Mouse (Mus musculus): ENCODE measurements around the gene Elane. TPM values are rescaled to one million over a fixed set of nuclear protein-coding genes. Genes with fewer than 3 reads are reported as not detected.
"Not testable (repeated sequence)": the region's sequence is repeated elsewhere in the genome, so short reads cannot be mapped to it uniquely, and the experiment has no call there.

Elane gene
- polyA plus RNA-seq, 1 experiment, result 33.0 TPM

DNA sequence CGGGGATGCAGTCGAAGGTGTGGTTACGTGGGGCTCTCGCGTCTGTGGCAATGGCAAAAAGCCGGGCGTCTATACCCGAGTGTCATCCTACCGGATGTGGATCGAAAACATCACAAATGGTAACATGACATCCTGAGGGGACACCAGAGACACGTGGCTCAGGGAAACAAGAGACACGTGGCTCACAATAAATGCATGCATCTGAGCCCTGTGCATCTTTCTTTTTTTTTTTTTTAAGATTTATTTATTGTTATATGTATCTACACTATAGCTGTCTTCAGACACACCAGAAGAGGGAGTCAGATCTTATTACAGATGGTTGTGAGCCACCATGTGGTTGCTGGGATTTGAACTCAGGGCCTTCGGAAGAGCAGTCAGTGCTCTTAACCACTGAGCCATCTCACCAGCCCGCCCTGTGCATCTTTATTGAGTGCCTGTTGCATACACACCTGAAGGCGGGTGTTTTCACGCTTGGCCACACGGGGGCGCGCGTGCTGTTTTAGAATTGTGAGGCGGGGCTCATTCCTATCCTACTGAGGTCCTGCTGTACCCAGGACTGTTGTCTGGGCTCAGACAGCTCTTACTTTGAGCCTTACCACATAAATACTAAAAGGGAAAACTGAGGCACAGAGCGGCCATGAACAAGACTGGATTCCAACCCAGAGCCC, 6.5 kb downstream of the Elane start:
- not testable (repeated sequence) for H3K4me3 ChIP-seq (ENCODE audit: extremely low read depth, insufficient read depth, insufficient read length); H3K27me3 ChIP-seq (ENCODE audit: control insufficient read depth, insufficient read depth, low read length); H3K4me1 ChIP-seq (ENCODE audit: control insufficient read depth, insufficient read depth, insufficient read length); H3K27ac ChIP-seq (ENCODE audit: insufficient read depth, low read length)
- 48% methylated on average over 22 of the region's 22 CpGs for WGBS
- DNase-seq (ENCODE audit: low read depth in 1 of 2, low spot score in 2 of 2), result peak; percentile 47 to 76
- peak; percentile 86 for TF ChIP-seq CTCF (IDR thresholded peaks at IDR 0.05; ENCODE audit: extremely low read depth, insufficient read depth, insufficient read length, insufficient replicate concordance)
- H3K36me3 ChIP-seq (ENCODE audit: control insufficient read depth, insufficient read depth, low read length), result peaks cover 12% of the 10 kb centered on the region

DNA sequence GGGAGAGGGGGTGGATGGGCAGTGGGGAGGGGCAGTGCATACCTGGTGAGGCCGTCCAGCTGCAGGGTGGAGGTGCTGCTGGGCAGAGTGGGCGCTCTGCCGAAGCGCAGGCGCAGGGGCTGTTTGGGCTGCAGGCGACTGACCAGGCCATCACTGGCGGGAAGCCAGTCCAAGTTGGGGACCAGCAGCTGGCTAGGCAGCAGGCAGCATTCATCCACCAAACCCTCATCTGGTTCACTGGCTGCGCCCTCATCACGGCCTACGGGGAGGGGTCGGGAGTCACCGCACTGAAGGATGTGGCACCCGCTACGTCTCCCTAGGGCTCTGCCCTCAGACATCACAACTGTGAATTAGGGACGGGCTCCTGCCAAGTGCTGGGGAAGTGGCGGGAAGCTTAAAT, 10.3 kb downstream of the Elane start:
- Histone ChIP-seq H3K4me1 (ENCODE audit: control insufficient read depth, insufficient read depth, insufficient read length) (peaks cover 11% of the 10 kb centered on the region; the same call in 1 of the 2 replicates), H3K36me3 (ENCODE audit: control insufficient read depth, insufficient read depth, low read length) (peaks cover 15% of the 10 kb centered on the region), H3K27me3 (ENCODE audit: control insufficient read depth, insufficient read depth, low read length) (no peaks in the 10 kb centered on the region), H3K4me3 (ENCODE audit: extremely low read depth, insufficient read depth, insufficient read length) (no peak overlapping the region), H3K27ac (ENCODE audit: insufficient read depth, low read length) (no peak overlapping the region)
- DNase-seq (ENCODE audit: low read depth in 1 of 2, low spot score in 2 of 2), result no peak
- WGBS, result 88% methylated on average over 16 of the region's 16 CpGs
- TF ChIP-seq POLR2A (IDR thresholded peaks at IDR 0.05; ENCODE audit: low read depth, low read length) (no peak), CTCF (IDR thresholded peaks at IDR 0.05; ENCODE audit: extremely low read depth, insufficient read depth, insufficient read length, insufficient replicate concordance) (no peak)

DNA sequence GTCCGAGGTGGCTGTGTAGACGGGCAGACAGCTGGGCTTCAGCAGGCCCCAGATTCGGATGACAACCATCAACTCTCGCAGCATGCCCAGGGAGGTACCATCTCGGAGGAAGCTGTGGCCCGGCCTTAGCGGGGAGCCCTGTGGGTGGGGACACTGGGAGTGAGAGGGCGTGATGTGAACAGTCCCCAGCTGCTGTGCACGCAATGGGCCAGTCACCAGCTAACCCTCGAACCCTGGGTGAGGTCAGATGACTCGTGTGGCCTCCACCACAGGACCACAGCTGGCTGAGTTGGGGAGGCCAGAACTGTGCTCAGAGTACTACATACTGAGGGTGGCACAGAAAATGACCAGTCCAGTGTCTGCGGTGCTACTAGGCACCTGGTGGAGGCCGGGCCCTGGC, 10.8 kb downstream of the Elane start:
- TF ChIP-seq CTCF (IDR thresholded peaks at IDR 0.05; ENCODE audit: extremely low read depth, insufficient read depth, insufficient read length, insufficient replicate concordance) (no peak), POLR2A (IDR thresholded peaks at IDR 0.05; ENCODE audit: low read depth, low read length) (no peak)
- no peak overlapping the region for H3K4me3 ChIP-seq (ENCODE audit: extremely low read depth, insufficient read depth, insufficient read length)
- no peak overlapping the region for H3K27ac ChIP-seq (ENCODE audit: insufficient read depth, low read length)
- 83% methylated on average over 13 of the region's 13 CpGs for WGBS
- DNase-seq (ENCODE audit: low read depth in 1 of 2, low spot score in 2 of 2), result no peak
- H3K36me3 ChIP-seq (ENCODE audit: control insufficient read depth, insufficient read depth, low read length), result peaks cover 15% of the 10 kb centered on the region
- H3K4me1 ChIP-seq (ENCODE audit: control insufficient read depth, insufficient read depth, insufficient read length), result peaks cover 11% of the 10 kb centered on the region; the same call in 1 of the 2 replicates
- no peaks in the 10 kb centered on the region for H3K27me3 ChIP-seq (ENCODE audit: control insufficient read depth, insufficient read depth, low read length)

DNA sequence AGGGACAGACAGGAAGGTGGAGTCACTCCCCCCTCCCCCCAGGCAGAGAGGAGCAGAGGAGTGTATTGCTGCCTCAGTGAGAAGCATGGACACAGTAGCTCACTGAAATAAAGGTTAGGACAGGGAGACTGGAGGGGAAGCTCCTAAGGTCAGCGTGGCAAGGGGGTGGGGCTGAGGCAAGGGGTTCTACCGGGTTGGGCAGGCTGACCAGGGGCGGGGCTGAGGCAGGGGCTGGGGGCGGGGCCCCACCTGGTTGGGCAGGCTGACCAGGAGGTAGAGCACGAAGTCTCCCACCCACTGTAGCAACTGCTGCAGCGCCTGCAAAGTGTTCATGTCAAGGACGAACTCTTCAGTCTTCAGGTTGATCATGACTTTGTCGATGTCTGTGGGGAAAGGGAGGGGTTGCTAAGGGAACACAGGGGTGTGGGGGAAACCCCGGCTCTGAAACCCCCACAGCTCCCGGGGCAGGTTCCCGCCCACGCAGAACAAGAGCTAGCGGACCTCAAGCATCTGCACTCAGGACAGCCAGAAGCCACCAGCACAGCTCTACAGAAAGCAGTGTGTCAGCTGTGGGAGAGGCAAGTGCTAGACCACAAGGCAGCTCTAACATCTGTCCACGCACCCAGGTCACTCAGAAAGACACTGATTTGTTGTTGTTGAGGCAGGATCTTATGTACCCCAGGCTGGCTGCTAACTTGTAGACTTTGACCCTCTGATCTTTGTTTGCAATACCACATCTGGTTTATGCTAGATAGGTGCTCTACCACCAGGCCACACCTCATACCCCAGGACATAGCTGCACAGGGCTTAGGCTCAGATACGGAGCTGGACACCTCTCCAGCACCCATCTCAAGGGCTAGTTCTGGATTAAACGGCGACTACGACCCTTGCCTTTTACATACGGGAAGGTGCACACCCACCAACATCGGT, 11.5 kb downstream of the Elane start:
- Histone ChIP-seq H3K27ac (ENCODE audit: insufficient read depth, low read length) (no peak overlapping the region), H3K27me3 (ENCODE audit: control insufficient read depth, insufficient read depth, low read length) (no peaks in the 10 kb centered on the region), H3K4me1 (ENCODE audit: control insufficient read depth, insufficient read depth, insufficient read length) (peaks cover 11% of the 10 kb centered on the region; the same call in 1 of the 2 replicates), H3K36me3 (ENCODE audit: control insufficient read depth, insufficient read depth, low read length) (peaks cover 15% of the 10 kb centered on the region), H3K4me3 (ENCODE audit: extremely low read depth, insufficient read depth, insufficient read length) (no peak overlapping the region)
- no peak for DNase-seq (ENCODE audit: low read depth in 1 of 2, low spot score in 2 of 2)
- no peak for TF ChIP-seq CTCF (IDR thresholded peaks at IDR 0.05; ENCODE audit: extremely low read depth, insufficient read depth, insufficient read length, insufficient replicate concordance)
- TF ChIP-seq POLR2A (IDR thresholded peaks at IDR 0.05; ENCODE audit: low read depth, low read length), result no peak
- 62% methylated on average over 20 of the region's 20 CpGs for WGBS

DNA sequence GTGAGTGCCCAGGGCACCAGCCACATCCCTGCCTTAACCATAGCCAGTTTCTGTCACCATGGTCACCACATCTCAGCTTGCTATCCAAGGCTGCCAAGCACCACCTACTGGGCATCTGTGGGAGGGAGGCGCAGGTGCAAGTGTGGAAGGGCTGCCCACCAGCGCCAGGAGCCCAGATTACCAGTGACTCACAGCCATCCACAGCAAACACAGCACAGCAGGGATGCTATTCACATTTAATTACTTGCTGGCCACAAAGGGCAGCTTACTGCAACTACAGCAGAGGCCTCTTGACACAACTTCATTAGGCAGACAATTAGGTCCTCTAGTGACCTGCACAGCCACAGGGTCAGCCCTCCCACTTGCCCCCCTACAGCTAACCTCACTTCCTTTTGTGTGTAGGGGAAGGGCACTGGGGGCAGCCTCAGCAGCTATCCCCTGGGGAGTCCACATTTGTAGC, 14.9 kb downstream of the Elane start:
- Histone ChIP-seq H3K36me3 (ENCODE audit: control insufficient read depth, insufficient read depth, low read length) (peaks cover 18% of the 10 kb centered on the region), H3K4me3 (ENCODE audit: extremely low read depth, insufficient read depth, insufficient read length) (no peak overlapping the region), H3K27me3 (ENCODE audit: control insufficient read depth, insufficient read depth, low read length) (no peaks in the 10 kb centered on the region), H3K4me1 (ENCODE audit: control insufficient read depth, insufficient read depth, insufficient read length) (peaks cover 11% of the 10 kb centered on the region; the same call in 1 of the 2 replicates), H3K27ac (ENCODE audit: insufficient read depth, low read length) (no peak overlapping the region)
- TF ChIP-seq CTCF (IDR thresholded peaks at IDR 0.05; ENCODE audit: extremely low read depth, insufficient read depth, insufficient read length, insufficient replicate concordance), result no peak
- TF ChIP-seq POLR2A (IDR thresholded peaks at IDR 0.05; ENCODE audit: low read depth, low read length), result no peak
- 76% methylated on average over 2 of the region's 2 CpGs for WGBS
- no peak for DNase-seq (ENCODE audit: low read depth in 1 of 2, low spot score in 2 of 2)

DNA sequence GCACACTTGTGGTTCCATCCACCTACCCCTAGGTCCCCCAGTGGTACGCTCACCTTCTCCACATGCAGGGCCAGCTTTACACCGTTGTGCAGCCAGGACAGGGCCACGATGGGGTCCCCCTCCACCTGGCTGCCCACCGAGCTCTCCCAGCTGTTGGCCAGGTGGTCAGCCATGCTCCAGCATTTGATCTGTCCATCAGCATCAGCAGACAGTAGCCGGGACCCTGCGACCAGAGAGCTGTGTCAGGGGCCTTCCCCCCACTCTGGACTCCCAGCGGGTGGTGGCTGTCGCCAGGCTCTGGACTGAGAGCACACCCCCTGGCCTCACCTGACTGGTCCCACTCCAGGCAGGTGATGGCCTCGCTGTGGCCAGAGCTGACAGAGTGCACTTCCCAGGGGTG, 20.7 kb downstream of the Elane start:
- WGBS, result 95% methylated on average over 9 of the region's 9 CpGs
- Histone ChIP-seq H3K4me3 (ENCODE audit: extremely low read depth, insufficient read depth, insufficient read length) (no peak overlapping the region), H3K27me3 (ENCODE audit: control insufficient read depth, insufficient read depth, low read length) (no peaks in the 10 kb centered on the region), H3K4me1 (ENCODE audit: control insufficient read depth, insufficient read depth, insufficient read length) (peaks cover 5% of the 10 kb centered on the region; the same call in 1 of the 2 replicates), H3K36me3 (ENCODE audit: control insufficient read depth, insufficient read depth, low read length) (peaks cover 17% of the 10 kb centered on the region), H3K27ac (ENCODE audit: insufficient read depth, low read length) (no peak overlapping the region)
- TF ChIP-seq POLR2A (IDR thresholded peaks at IDR 0.05; ENCODE audit: low read depth, low read length), result no peak
- TF ChIP-seq CTCF (IDR thresholded peaks at IDR 0.05; ENCODE audit: extremely low read depth, insufficient read depth, insufficient read length, insufficient replicate concordance), result no peak
- DNase-seq (ENCODE audit: low read depth in 1 of 2, low spot score in 2 of 2), result no peak
